Mouse (Mus musculus) heart, embryonic 11.5 days (tissue): ENCODE measurements at regions not wholly inside any gene's neighbourhood (a gene's known extent, or its start where the extent isn't known, plus 50 kb on each side); places are given as distances from the start of the nearest gene placed in this dataset.

ENCODE experiments used
- ATAC-seq: fragments of 200-750 bp; cut with Nextera tagmentation; replicated peaks from 2 replicates; pipeline ENCODE4 v1.8.0; 2017; ENCODE audit warnings: moderate library complexity; ENCODE audit not compliant: insufficient number of reproducible peaks, low FRiP score, low TSS enrichment
- H3K27ac ChIP-seq: fragments of 300-500 bp; sonication (generic); 2 replicates; pipeline ENCODE4 v1.5.1; 2014; ENCODE audit warnings: mild to moderate bottlenecking, low read depth, low read length
- H3K27me3 ChIP-seq: fragments of 300-500 bp; sonication (generic); 2 replicates; pipeline ENCODE4 v1.6.1; 2014; ENCODE audit warnings: mild to moderate bottlenecking, low read length, mixed read lengths; ENCODE audit not compliant: control insufficient read depth, insufficient read depth
- H3K36me3 ChIP-seq: fragments of 300-500 bp; sonication (generic); 2 replicates; pipeline ENCODE4 v1.6.1; 2014; ENCODE audit warnings: mild to moderate bottlenecking, low read length, moderate library complexity, mixed read lengths; ENCODE audit not compliant: control insufficient read depth, insufficient read depth
- H3K4me1 ChIP-seq: fragments of 300-500 bp; sonication (generic); 2 replicates; pipeline ENCODE4 v1.6.1; 2014; ENCODE audit warnings: low read length; ENCODE audit not compliant: control insufficient read depth, insufficient read depth
- H3K4me2 ChIP-seq: fragments of 300-500 bp; sonication (generic); 2 replicates; pipeline ENCODE4 v1.6.1; 2014; ENCODE audit warnings: mild to moderate bottlenecking, moderate library complexity
- H3K4me3 ChIP-seq: fragments of 300-500 bp; sonication (generic); 2 replicates; pipeline ENCODE4 v1.5.1; 2014; ENCODE audit warnings: low read depth, low read length
- H3K9ac ChIP-seq: fragments of 300-500 bp; sonication (generic); 2 replicates; pipeline ENCODE4 v1.6.1; 2014; ENCODE audit warnings: mild to moderate bottlenecking, low read depth, low read length, moderate library complexity
- H3K9me3 ChIP-seq: fragments of 300-500 bp; sonication (generic); replicated peaks from 2 replicates; pipeline ENCODE4 v1.6.1; 2016; ENCODE audit warnings: low read length; ENCODE audit not compliant: control insufficient read depth
- WGBS: fragments of 180-500 bp; shearing (Covaris S2); extraction: QIAGEN DNeasy Blood & Tissue Kit; methylation state at CpG from one replicate; pipeline ENCODE4 v1.1.7; 2014; ENCODE audit not compliant: insufficient replicate concordance; 5-methylcytosine and 5-hydroxymethylcytosine counted together

DNA sequence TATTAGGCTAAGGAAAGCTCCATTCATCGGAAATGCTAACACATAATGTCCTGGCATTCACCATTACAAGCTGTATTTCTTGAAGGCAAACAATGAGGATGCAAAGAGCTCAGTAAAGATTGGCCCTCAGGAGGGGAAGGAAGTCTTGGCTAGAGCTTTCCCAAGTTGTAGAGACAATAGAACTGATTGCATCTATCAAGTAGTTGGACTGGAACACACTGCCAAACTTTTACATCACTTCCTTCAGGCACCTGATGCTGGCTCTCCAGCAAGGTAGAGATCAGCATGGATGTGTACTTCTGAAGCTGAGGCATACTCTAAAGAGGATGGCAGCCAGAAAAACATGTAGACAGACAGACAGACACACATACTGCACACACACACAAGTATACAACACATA, 234.9 kb upstream of the Tbl1xr1 start:
- Histone ChIP-seq H3K9me3 (no peaks in the 10 kb centered on the region), H3K9ac (no peak overlapping the region), H3K27me3 (no peaks in the 10 kb centered on the region), H3K27ac (no peak overlapping the region), H3K4me1 (peaks cover 9% of the 10 kb centered on the region; the same call in 1 of the 2 replicates), H3K4me2 (no peak overlapping the region), H3K36me3 (no peaks in the 10 kb centered on the region), H3K4me3 (no peak overlapping the region)
- WGBS, result 84% methylated on average over 1 of the region's 1 CpGs
- no peak for ATAC-seq

DNA sequence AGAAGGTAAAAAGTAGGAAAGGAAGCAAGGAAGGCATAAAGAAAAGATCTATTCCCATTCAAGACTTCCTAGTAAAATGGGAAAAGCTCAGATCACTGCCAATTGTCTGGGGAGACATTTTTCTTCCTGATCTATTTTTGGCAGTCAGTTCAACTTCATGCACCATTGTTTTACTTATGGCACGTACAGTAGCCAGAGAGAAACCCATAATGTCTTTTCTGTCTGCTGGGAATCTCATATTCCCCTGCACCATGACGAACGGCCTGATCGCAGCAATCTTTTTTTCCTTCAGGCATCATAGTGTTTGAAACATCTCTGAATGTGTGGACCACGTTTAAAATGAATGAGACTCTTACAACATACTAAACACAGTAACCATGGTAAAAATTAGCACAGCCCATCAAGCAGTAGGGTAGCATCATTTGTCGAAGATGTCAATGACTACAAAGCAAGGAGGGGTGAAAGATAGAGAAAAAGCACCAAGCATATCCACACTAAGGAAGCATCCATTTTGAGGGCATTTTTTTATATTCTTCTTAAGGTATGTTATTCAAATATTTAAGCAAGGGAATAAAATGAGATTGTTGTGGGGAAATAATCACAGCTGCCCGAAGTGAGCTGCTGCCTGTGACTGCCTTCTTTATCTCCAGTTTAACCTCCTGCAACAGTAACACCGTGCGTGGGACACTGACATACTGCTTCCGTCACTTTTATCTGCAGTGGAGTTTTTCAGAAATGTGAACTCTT, 233.7 kb upstream of the Tbl1xr1 start:
- Histone ChIP-seq H3K27ac (no peak overlapping the region), H3K9me3 (no peaks in the 10 kb centered on the region), H3K27me3 (no peaks in the 10 kb centered on the region), H3K4me2 (no peak overlapping the region), H3K9ac (no peak overlapping the region), H3K36me3 (no peaks in the 10 kb centered on the region), H3K4me1 (peaks cover 6% of the 10 kb centered on the region; the same call in 1 of the 2 replicates), H3K4me3 (no peak overlapping the region)
- WGBS, result 47% methylated on average over 10 of the region's 10 CpGs
- ATAC-seq, result no peak

DNA sequence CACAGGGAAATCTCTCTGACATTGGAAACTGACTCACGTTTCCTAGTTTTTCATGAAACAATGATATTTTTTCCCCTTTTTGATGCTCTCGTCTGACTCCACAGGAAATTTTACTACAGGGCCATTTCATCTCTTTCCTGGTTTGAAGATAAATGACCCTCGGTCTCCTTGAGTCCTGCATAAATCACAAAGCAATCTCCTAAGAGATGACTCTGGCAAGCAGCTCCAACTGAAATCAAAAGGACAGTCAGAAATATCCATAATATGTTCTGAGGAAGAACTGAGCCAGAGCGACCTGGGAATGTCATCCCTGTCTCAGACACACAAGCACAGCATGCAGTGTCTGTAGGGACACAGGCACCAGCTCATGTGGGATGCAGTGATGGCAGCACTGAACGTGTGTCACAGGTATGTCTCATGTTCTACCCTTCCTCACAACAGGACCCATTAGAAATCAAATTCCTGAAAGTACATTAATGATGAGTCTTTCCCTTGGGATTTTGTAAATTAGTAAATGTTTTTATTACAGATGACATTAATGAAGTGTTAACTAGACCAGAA, 233.1 kb upstream of the Tbl1xr1 start:
- H3K4me2 ChIP-seq, result no peak overlapping the region
- H3K36me3 ChIP-seq, result no peaks in the 10 kb centered on the region
- no peak overlapping the region for H3K9ac ChIP-seq
- no peak for ATAC-seq
- H3K4me1 ChIP-seq, result peaks cover 6% of the 10 kb centered on the region; the same call in 1 of the 2 replicates
- WGBS, result 53% methylated on average over 5 of the region's 5 CpGs
- H3K9me3 ChIP-seq, result no peaks in the 10 kb centered on the region
- no peak overlapping the region for H3K4me3 ChIP-seq
- no peaks in the 10 kb centered on the region for H3K27me3 ChIP-seq
- H3K27ac ChIP-seq, result no peak overlapping the region

DNA sequence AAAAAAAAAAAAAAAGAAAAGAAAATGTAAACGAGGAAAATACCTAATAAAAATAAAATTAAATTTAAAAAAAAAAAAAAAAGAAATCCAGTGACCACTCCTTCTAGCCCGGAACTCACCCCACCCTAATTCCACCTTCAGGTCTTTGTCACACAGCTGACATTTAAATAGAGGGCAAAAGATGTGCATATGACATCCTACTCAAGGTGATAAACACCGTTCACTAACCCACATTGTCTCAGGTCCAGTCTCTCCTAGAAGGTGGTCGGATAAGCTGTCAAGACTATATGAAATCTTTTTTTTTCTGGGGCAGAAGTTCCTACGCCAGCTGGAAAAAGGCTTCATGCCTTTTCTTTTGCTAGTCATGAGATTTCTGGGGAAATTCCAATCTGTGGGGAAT, 226.6 kb upstream of the Tbl1xr1 start:
- WGBS, result 86% methylated on average over 5 of the region's 5 CpGs
- Histone ChIP-seq H3K4me3 (no peak overlapping the region), H3K4me2 (no peak overlapping the region), H3K9ac (no peak overlapping the region), H3K27me3 (no peaks in the 10 kb centered on the region), H3K36me3 (no peaks in the 10 kb centered on the region), H3K27ac (no peak overlapping the region), H3K9me3 (no peaks in the 10 kb centered on the region), H3K4me1 (no peaks in the 10 kb centered on the region)
- ATAC-seq, result no peak

DNA sequence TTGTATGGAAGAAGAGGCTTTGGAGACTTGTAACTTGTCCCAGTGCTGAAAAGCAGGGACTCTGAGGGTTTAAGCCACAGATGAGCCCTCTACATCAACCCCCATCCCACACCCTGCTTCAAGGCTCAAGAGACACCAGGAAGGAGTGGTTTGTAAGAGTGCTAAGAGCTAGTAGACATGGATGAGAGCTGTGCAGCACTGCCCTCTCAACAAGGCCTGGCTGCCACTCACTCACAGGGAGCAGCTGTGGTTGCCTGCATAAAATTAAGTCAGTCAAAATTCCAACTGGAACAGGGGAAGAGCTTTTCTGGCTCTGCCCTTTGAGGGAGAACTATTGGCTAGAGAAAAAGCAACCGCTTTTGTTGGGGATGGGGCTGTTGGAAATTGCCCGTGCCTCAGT, 225.5 kb upstream of the Tbl1xr1 start:
- no peak overlapping the region for H3K9ac ChIP-seq
- no peaks in the 10 kb centered on the region for H3K27me3 ChIP-seq
- ATAC-seq, result no peak
- H3K9me3 ChIP-seq, result no peaks in the 10 kb centered on the region
- WGBS, result 87% methylated on average over 2 of the region's 2 CpGs
- H3K4me3 ChIP-seq, result no peak overlapping the region
- H3K36me3 ChIP-seq, result no peaks in the 10 kb centered on the region
- no peak overlapping the region for H3K27ac ChIP-seq
- H3K4me1 ChIP-seq, result no peaks in the 10 kb centered on the region
- H3K4me2 ChIP-seq, result no peak overlapping the region

DNA sequence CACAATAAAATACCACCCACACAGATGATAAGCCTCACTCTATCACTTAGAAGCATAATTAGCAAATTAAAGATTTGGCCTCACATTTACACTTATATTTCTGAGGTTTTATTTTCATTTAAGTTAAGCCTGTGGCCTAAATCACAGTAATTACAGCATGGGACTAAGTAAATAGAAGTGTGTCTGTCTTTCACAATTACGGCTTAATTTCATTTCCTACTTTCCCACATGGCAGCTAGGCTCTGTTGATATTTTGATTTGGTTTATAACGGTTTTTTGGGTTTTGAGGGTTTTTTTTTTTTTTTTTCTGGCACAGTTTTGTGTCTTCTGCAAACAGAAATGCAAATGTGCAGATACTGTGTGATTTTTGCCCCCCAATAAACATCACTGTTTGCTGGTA, 222.1 kb upstream of the Tbl1xr1 start:
- no peak overlapping the region for H3K27ac ChIP-seq
- H3K4me3 ChIP-seq, result no peak overlapping the region
- H3K36me3 ChIP-seq, result no peaks in the 10 kb centered on the region
- no peak overlapping the region for H3K9ac ChIP-seq
- H3K9me3 ChIP-seq, result no peaks in the 10 kb centered on the region
- no peak overlapping the region for H3K4me2 ChIP-seq
- no peaks in the 10 kb centered on the region for H3K27me3 ChIP-seq
- no peaks in the 10 kb centered on the region for H3K4me1 ChIP-seq
- 74% methylated on average over 2 of the region's 2 CpGs for WGBS
- ATAC-seq, result no peak

DNA sequence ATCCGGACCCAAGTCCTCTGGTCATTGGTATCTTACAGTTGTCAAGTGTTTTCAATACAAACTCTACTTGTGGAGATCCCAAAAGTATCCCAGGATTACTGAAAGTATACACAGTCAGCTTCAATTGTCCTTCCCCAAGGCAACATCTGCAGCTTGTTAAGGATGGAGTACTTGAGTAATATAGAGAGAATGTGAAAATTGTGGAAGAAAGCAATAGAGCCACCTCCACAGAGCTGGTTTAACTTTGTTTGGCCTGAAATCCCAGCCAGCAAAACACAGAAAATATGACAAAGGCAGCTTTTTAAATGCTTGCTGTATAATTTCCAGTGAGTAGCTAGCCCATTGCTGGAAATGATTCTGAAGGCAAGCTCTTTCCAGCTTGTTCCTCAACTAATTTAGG, 217.0 kb upstream of the Tbl1xr1 start:
- 84% methylated on average over 1 of the region's 1 CpGs for WGBS
- Histone ChIP-seq H3K4me1 (no peaks in the 10 kb centered on the region), H3K27ac (no peak overlapping the region), H3K9ac (no peak overlapping the region), H3K9me3 (no peaks in the 10 kb centered on the region), H3K4me2 (no peak overlapping the region), H3K4me3 (no peak overlapping the region), H3K27me3 (no peaks in the 10 kb centered on the region), H3K36me3 (no peaks in the 10 kb centered on the region)
- ATAC-seq, result no peak

DNA sequence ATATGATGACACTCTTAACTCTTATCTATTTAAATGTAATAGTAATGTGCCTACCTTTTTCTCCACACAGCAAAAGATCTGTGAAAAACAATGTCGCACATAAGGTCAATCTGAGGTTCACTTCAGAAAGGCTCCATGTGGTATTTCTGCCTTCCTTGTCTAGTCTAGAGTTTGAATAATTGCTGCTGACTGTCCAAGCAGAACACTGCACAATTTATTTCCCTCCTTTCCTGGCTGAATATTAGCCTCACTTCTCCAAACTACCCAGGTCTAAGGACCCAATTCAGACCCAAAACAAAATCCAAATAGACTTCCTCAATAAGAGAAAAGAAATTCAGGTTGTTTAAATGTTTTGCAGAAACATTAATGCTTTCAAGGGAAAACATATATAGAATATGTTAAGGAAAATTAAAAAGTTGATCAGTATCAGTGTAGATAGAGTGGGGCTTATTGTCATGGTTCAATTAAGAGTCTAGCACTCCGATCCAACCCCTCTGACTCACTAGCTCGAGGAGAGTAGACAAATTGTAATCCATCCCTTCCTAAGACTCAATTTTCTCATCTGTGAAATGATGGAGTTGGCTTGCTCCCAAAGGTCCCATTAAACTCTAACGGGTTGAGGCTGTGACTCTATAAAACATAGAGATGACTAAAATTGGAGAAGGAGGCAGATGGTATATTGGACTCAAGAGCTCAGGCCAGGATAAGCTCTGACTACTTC, 215.4 kb upstream of the Tbl1xr1 start:
- Histone ChIP-seq H3K4me2 (no peak overlapping the region), H3K4me1 (no peaks in the 10 kb centered on the region), H3K4me3 (no peak overlapping the region), H3K36me3 (no peaks in the 10 kb centered on the region), H3K9ac (no peak overlapping the region), H3K9me3 (no peaks in the 10 kb centered on the region), H3K27me3 (no peaks in the 10 kb centered on the region), H3K27ac (no peak overlapping the region)
- ATAC-seq, result no peak
- 75% methylated on average over 4 of the region's 4 CpGs for WGBS
